Mouse (Mus musculus) erythroblast, embryonic 14.5 days (primary cell): ENCODE results near the gene Clec4b1. TPM values are rescaled to one million over a fixed set of nuclear protein-coding genes. Genes with fewer than 3 reads are reported as not detected.
"Not testable (repeated sequence)": the region's sequence is repeated elsewhere in the genome, so short reads cannot be mapped to it uniquely, and the experiment has no call there.

ENCODE experiments used
- H3K27me3 ChIP-seq: 2 replicates; pipeline ENCODE4 v1.6.1; 2012; ENCODE audit warnings: inconsistent platforms; ENCODE audit not compliant: control insufficient read depth
- H3K36me3 ChIP-seq: 2 replicates; pipeline ENCODE4 v1.6.1; 2012; ENCODE audit warnings: mild to moderate bottlenecking, inconsistent platforms; ENCODE audit not compliant: control insufficient read depth
- H3K4me1 ChIP-seq: 2 replicates; pipeline ENCODE4 v1.6.1; 2012; ENCODE audit warnings: inconsistent platforms; ENCODE audit not compliant: control insufficient read depth
- H3K4me3 ChIP-seq: replicated peaks from 2 replicates; pipeline ENCODE3; 2012; ENCODE audit warnings: moderate library complexity, mild to moderate bottlenecking, inconsistent platforms
- H3K9me3 ChIP-seq: 2 replicates; pipeline ENCODE4 v1.6.1; 2012; ENCODE audit warnings: low read length, inconsistent platforms, mixed read lengths; ENCODE audit not compliant: control insufficient read depth
- GATA1 ChIP-seq: IDR thresholded peaks from 2 replicates; pipeline ENCODE4 v1.6.1; 2012; ENCODE audit warnings: low read length, inconsistent platforms, mixed read lengths
- TAL1 ChIP-seq: IDR thresholded peaks from 3 replicates; pipeline ENCODE4 v1.6.1; 2012; ENCODE audit warnings: low read length, inconsistent platforms, mixed read lengths
- polyA plus RNA-seq: library from polyadenylated mRNA; stranded (reverse); fragments of >175 nt; gene quantifications from 2 replicates; pipeline ENCODE4 v1.2.3, GENCODE M21; 2012

The Clec4b1 gene
- polyA plus RNA-seq: not detected in 2 replicates

- TF ChIP-seq GATA1: no peak
- TF ChIP-seq TAL1: no peak
- H3K9me3 ChIP-seq: peaks cover 7% of the 10 kb centered on the region; the same call in 1 of the 2 replicates
- H3K36me3 ChIP-seq: no peaks in the 10 kb centered on the region
- no peaks in the 10 kb centered on the region for H3K4me1 ChIP-seq
- H3K27me3 ChIP-seq: no peaks in the 10 kb centered on the region
- H3K4me3 ChIP-seq: no peak within 1 kb of the TSS
These were observed at the start of gene Clec4b1 for GRCm38 (mm10) chr6:123049742-123050372. Gene Clec4b1 (plus strand): TSS chr6:123049962.

- H3K9me3 ChIP-seq, H3K4me3 ChIP-seq, H3K4me1 ChIP-seq, H3K36me3 ChIP-seq, H3K27me3 ChIP-seq: not testable (repeated sequence)
These were observed 45.1 kb upstream of the Clec4b1 start for GRCm38 (mm10) chr6:123004696-123005095.

- Histone ChIP-seq H3K4me1 (no peaks in the 10 kb centered on the region), H3K36me3 (no peaks in the 10 kb centered on the region), H3K9me3 (no peaks in the 10 kb centered on the region), H3K4me3 (no peak overlapping the region), H3K27me3 (no peaks in the 10 kb centered on the region)
- TF ChIP-seq TAL1 (no peak), GATA1 (no peak)
These were observed 44.2 kb upstream of the Clec4b1 start for GRCm38 (mm10) chr6:123005591-123005990.

GRCm38 (mm10) chr6:123095125-123095843 is 45.5 kb downstream of the Clec4b1 start:
- Histone ChIP-seq H3K27me3 (no peaks in the 10 kb centered on the region), H3K36me3 (no peaks in the 10 kb centered on the region), H3K4me1 (no peaks in the 10 kb centered on the region), H3K9me3 (peaks cover 3% of the 10 kb centered on the region; the same call in 1 of the 2 replicates), H3K4me3 (no peak overlapping the region)
- no peak for TF ChIP-seq TAL1
- no peak for TF ChIP-seq GATA1

DNA sequence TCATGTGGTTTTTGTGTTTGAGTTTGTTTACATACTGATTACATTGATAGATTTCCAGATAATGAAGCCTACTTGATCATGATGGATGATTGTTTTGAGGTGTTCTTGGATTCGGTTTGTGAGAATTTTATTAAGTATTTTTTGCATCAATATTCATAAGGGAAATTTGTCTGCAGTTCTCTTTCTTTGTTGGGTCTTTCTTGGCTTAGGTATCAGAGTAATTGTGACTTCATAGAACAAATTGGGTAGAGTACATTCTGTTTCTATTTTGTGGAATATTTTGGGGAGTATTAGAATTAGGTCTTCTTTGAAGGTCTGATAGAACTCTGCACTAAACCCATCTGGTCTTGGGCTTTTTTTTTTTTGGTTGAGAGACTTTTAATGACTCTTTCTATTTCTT is 56.4 kb downstream of the Clec4b1 start, which contains the start of gene Clec4a2:
Clec4a2 (plus strand) TSS at position 301 of the 400 bp plus-strand sequence.
- H3K4me1 ChIP-seq, H3K9me3 ChIP-seq, H3K36me3 ChIP-seq, H3K27me3 ChIP-seq, H3K4me3 ChIP-seq: not testable (repeated sequence)

Other genes starting within 250 kb of the Clec4b1 start
- gene Slc2a3, start 248.3 kb upstream of the Clec4b1 start, polyA plus RNA-seq: 0.48 and 0.56 TPM in 2 replicates
- gene Foxj2, start 230.0 kb upstream of the Clec4b1 start, polyA plus RNA-seq: 0.56 and 0.83 TPM in 2 replicates
- gene C3ar1, start 193.8 kb upstream of the Clec4b1 start, polyA plus RNA-seq: not detected in 2 replicates
- 0.58 and 0.93 TPM in 2 replicates for gene Necap1, start 175.5 kb upstream of the Clec4b1 start, polyA plus RNA-seq
- gene Clec4a1, start 128.1 kb upstream of the Clec4b1 start, polyA plus RNA-seq: not detected in 2 replicates
- gene Clec4a3, start 97.4 kb upstream of the Clec4b1 start, polyA plus RNA-seq: not detected in 2 replicates
- not detected in 2 replicates for gene Clec4a4, start 59.6 kb upstream of the Clec4b1 start, polyA plus RNA-seq
- gene Clec4a2, start 56.5 kb downstream of the Clec4b1 start, polyA plus RNA-seq: 0.22 TPM in 1 of 2 replicates, not detected in the other
- gene Clec4b2, start 122.9 kb downstream of the Clec4b1 start, polyA plus RNA-seq: not detected in 2 replicates
- 0.20 TPM in 1 of 2 replicates, not detected in the other for gene Clec4n, start 179.9 kb downstream of the Clec4b1 start, polyA plus RNA-seq
- gene Clec4d, start 212.1 kb downstream of the Clec4b1 start, polyA plus RNA-seq: not detected in 2 replicates
- not detected in 2 replicates for gene Clec4e, start 239.9 kb downstream of the Clec4b1 start, polyA plus RNA-seq